Mouse (Mus musculus) embryonic facial prominence, embryonic 10.5 days (tissue): ENCODE data around the gene Hspg2. TPM values are rescaled to one million over a fixed set of nuclear protein-coding genes. Genes with fewer than 3 reads are reported as not detected.

Experiments used
- DNase-seq: peaks from one replicate; pipeline ENCODE4 v3.0.0-alpha.2; 2017; ENCODE audit warnings: low spot score
- H3K27ac ChIP-seq: fragments of 300-500 bp; sonication (generic); replicated peaks from 2 replicates; pipeline ENCODE4 v1.5.1; 2016; ENCODE audit warnings: mild to moderate bottlenecking
- H3K27me3 ChIP-seq: fragments of 300-500 bp; sonication (generic); replicated peaks from 2 replicates; pipeline ENCODE4 v1.6.1; 2016; ENCODE audit warnings: low read depth, mild to moderate bottlenecking; ENCODE audit not compliant: poor library complexity, severe bottlenecking
- H3K36me3 ChIP-seq: fragments of 300-500 bp; sonication (generic); replicated peaks from 2 replicates; pipeline ENCODE4 v1.6.1; 2016; ENCODE audit warnings: mild to moderate bottlenecking, moderate library complexity
- H3K4me1 ChIP-seq: fragments of 300-500 bp; sonication (generic); 2 replicates; pipeline ENCODE4 v1.6.1; 2016
- H3K4me3 ChIP-seq: fragments of 300-500 bp; sonication (generic); 2 replicates; pipeline ENCODE4 v1.5.1; 2016; ENCODE audit warnings: mild to moderate bottlenecking, moderate library complexity
- H3K9me3 ChIP-seq: fragments of 300-500 bp; sonication (generic); 2 replicates; pipeline ENCODE4 v1.6.1; 2016; ENCODE audit warnings: mild to moderate bottlenecking
- WGBS: fragments of 180-500 bp; shearing (Covaris S2); methylation state at CpG from one replicate; pipeline ENCODE4 v1.1.7; 2016; 5-methylcytosine and 5-hydroxymethylcytosine counted together
- polyA plus RNA-seq: library from polyadenylated mRNA; unstranded; fragments of >200 nt; fragmentation: Nextera tagmentation; extraction: Ambion mirVana; gene quantifications from 2 replicates; pipeline ENCODE4 v1.2.1, GENCODE M21; 2016

Gene Hspg2
- polyA plus RNA-seq, 1 experiment from 2014 or later = 19.6 TPM

GRCm38 (mm10) chr4:137488038-137488437 is 19.5 kb downstream of the Hspg2 start:
- no peak for DNase-seq
- Histone ChIP-seq H3K27me3 (no peaks in the 10 kb centered on the region), H3K27ac (peak overlapping the region; percentile 68), H3K4me3 (no peak overlapping the region), H3K36me3 (peaks cover 2% of the 10 kb centered on the region; the same call in 1 of the 2 replicates), H3K4me1 (peaks cover 74% of the 10 kb centered on the region), H3K9me3 (no peaks in the 10 kb centered on the region)
- 37% methylated on average over 11 of the region's 11 CpGs for WGBS

GRCm38 (mm10) chr4:137488571-137489303 is 20.2 kb downstream of the Hspg2 start:
- Histone ChIP-seq H3K4me3 (peak overlapping the region; percentile 25; the same call in 1 of the 2 replicates), H3K36me3 (peaks cover 3% of the 10 kb centered on the region; the same call in 1 of the 2 replicates), H3K9me3 (no peaks in the 10 kb centered on the region), H3K4me1 (peaks cover 79% of the 10 kb centered on the region), H3K27ac (peak overlapping the region; percentile 68), H3K27me3 (no peaks in the 10 kb centered on the region)
- peak; percentile 68 for DNase-seq
- 15% methylated on average over 12 of the region's 12 CpGs for WGBS

GRCm38 (mm10) chr4:137489996-137490395 is 21.4 kb downstream of the Hspg2 start:
- H3K27ac ChIP-seq = peak overlapping the region; percentile 68
- 48% methylated on average over 8 of the region's 8 CpGs for WGBS

GRCm38 (mm10) chr4:137492563-137492962 is 24.0 kb downstream of the Hspg2 start:
- H3K27ac ChIP-seq = no peak overlapping the region; the same call in 1 of the 2 replicates
- H3K36me3 ChIP-seq = peaks cover 3% of the 10 kb centered on the region; the same call in 1 of the 2 replicates
- no peaks in the 10 kb centered on the region for H3K9me3 ChIP-seq
- 82% methylated on average over 11 of the region's 11 CpGs for WGBS
- no peak overlapping the region for H3K4me3 ChIP-seq
- no peaks in the 10 kb centered on the region for H3K27me3 ChIP-seq
- H3K4me1 ChIP-seq = peaks cover 78% of the 10 kb centered on the region
- no peak for DNase-seq

More at GRCm38 (mm10) chr4:137489996-137490395, 21.4 kb downstream of the Hspg2 start:
- DNase-seq = no peak
- Histone ChIP-seq H3K4me1 (peaks cover 78% of the 10 kb centered on the region), H3K36me3 (peaks cover 3% of the 10 kb centered on the region; the same call in 1 of the 2 replicates), H3K4me3 (no peak overlapping the region), H3K27me3 (no peaks in the 10 kb centered on the region), H3K9me3 (no peaks in the 10 kb centered on the region)

GRCm38 (mm10) chr4:137493187-137493586 is 24.6 kb downstream of the Hspg2 start:
- no peak overlapping the region for H3K4me3 ChIP-seq
- no peaks in the 10 kb centered on the region for H3K9me3 ChIP-seq
- 91% methylated on average over 4 of the region's 4 CpGs for WGBS
- peak overlapping the region; percentile 36; the same call in 1 of the 2 replicates for H3K27ac ChIP-seq
- no peaks in the 10 kb centered on the region for H3K27me3 ChIP-seq
- DNase-seq = no peak
- peaks cover 78% of the 10 kb centered on the region for H3K4me1 ChIP-seq
- H3K36me3 ChIP-seq = peaks cover 3% of the 10 kb centered on the region; the same call in 1 of the 2 replicates

GRCm38 (mm10) chr4:137494751-137495500 is 26.4 kb downstream of the Hspg2 start:
- WGBS = 7% methylated on average over 19 of the region's 19 CpGs
- Histone ChIP-seq H3K9me3 (no peaks in the 10 kb centered on the region), H3K36me3 (peaks cover 3% of the 10 kb centered on the region; the same call in 1 of the 2 replicates), H3K27ac (peak overlapping the region; percentile 86), H3K4me1 (peaks cover 78% of the 10 kb centered on the region), H3K27me3 (no peaks in the 10 kb centered on the region), H3K4me3 (peak overlapping the region; percentile 36)
- DNase-seq = peak; percentile 72

GRCm38 (mm10) chr4:137495501-137496100 is 27.0 kb downstream of the Hspg2 start:
- Histone ChIP-seq H3K36me3 (peaks cover 4% of the 10 kb centered on the region; the same call in 1 of the 2 replicates), H3K9me3 (no peaks in the 10 kb centered on the region), H3K27me3 (no peaks in the 10 kb centered on the region), H3K4me3 (peak overlapping the region; percentile 36), H3K27ac (peak overlapping the region; percentile 86), H3K4me1 (peaks cover 78% of the 10 kb centered on the region)
- 54% methylated on average over 6 of the region's 6 CpGs for WGBS
- DNase-seq = no peak

- Histone ChIP-seq H3K27ac (peak overlapping the region; percentile 80), H3K4me3 (peak overlapping the region; percentile 3; the same call in 1 of the 2 replicates), H3K36me3 (peaks cover 22% of the 10 kb centered on the region), H3K27me3 (no peaks in the 10 kb centered on the region), H3K9me3 (no peaks in the 10 kb centered on the region), H3K4me1 (peaks cover 78% of the 10 kb centered on the region)
- 63% methylated on average over 5 of the region's 5 CpGs for WGBS
- DNase-seq = no peak
Measured at GRCm38 (mm10) chr4:137497367-137497766, 28.8 kb downstream of the Hspg2 start.

GRCm38 (mm10) chr4:137497892-137498722 is 29.5 kb downstream of the Hspg2 start:
- H3K27ac ChIP-seq = peak overlapping the region; percentile 80
- peaks cover 27% of the 10 kb centered on the region for H3K36me3 ChIP-seq
- WGBS = 46% methylated on average over 9 of the region's 9 CpGs
- no peaks in the 10 kb centered on the region for H3K27me3 ChIP-seq
- peak overlapping the region; percentile 3 for H3K4me3 ChIP-seq
- no peaks in the 10 kb centered on the region for H3K9me3 ChIP-seq
- H3K4me1 ChIP-seq = peaks cover 73% of the 10 kb centered on the region
- peak; percentile 55 for DNase-seq

- WGBS = 87% methylated on average over 9 of the region's 9 CpGs
Measured at GRCm38 (mm10) chr4:137498882-137499583, 30.5 kb downstream of the Hspg2 start.

GRCm38 (mm10) chr4:137500149-137500548 is 31.6 kb downstream of the Hspg2 start:
- H3K27ac ChIP-seq = peak overlapping the region; percentile 30; the same call in 1 of the 2 replicates
- H3K9me3 ChIP-seq = no peaks in the 10 kb centered on the region
- WGBS = 83% methylated on average over 12 of the region's 12 CpGs
- DNase-seq = no peak
- peaks cover 59% of the 10 kb centered on the region for H3K4me1 ChIP-seq
- H3K4me3 ChIP-seq = no peak overlapping the region
- H3K36me3 ChIP-seq = peaks cover 47% of the 10 kb centered on the region
- H3K27me3 ChIP-seq = no peaks in the 10 kb centered on the region

More at GRCm38 (mm10) chr4:137498882-137499583, 30.5 kb downstream of the Hspg2 start:
- Histone ChIP-seq H3K36me3 (peaks cover 35% of the 10 kb centered on the region), H3K27me3 (no peaks in the 10 kb centered on the region), H3K4me3 (peak overlapping the region; percentile 1; the same call in 1 of the 2 replicates), H3K4me1 (peaks cover 70% of the 10 kb centered on the region), H3K27ac (peak overlapping the region; percentile 80), H3K9me3 (no peaks in the 10 kb centered on the region)
- no peak for DNase-seq
